Mouse (Mus musculus) MEL (cell line): ENCODE results near the gene Cbs.

ENCODE experiments used
- BHLHE40 ChIP-seq: IDR thresholded peaks from 2 replicates; pipeline ENCODE4 v1.6.1; 2012; ENCODE audit warnings: low read depth, mild to moderate bottlenecking, inconsistent platforms, low read length, improper control_type of control experiment, borderline replicate concordance
- CTCF ChIP-seq, 3 experiments: IDR thresholded peaks in 2 of 3; conservative IDR thresholded peaks in 1 of 3; 2 replicates each; pipeline ENCODE4 v1.5.1; 2011 to 2012; ENCODE audit warnings: low read length in 3 of 3, low read depth in 2 of 3, mild to moderate bottlenecking in 2 of 3, improper control_type of control experiment in 1 of 3, inconsistent platforms in 1 of 3, mixed read lengths in 1 of 3, moderate library complexity in 1 of 3; ENCODE audit not compliant: control insufficient read depth in 1 of 3, insufficient read depth in 1 of 3, poor library complexity in 1 of 3, severe bottlenecking in 1 of 3
- GATA1 ChIP-seq: IDR thresholded peaks from 2 replicates; pipeline ENCODE4 v1.6.1; 2011; ENCODE audit warnings: low read depth, low read length, improper control_type of control experiment
- HCFC1 ChIP-seq: IDR thresholded peaks from 2 replicates; pipeline ENCODE4 v1.6.1; 2012; ENCODE audit warnings: low read depth, mild to moderate bottlenecking, inconsistent platforms, low read length, improper control_type of control experiment, moderate library complexity
- MAX ChIP-seq: IDR thresholded peaks from 2 replicates; pipeline ENCODE4 v1.6.1; 2011; ENCODE audit warnings: low read length, improper control_type of control experiment
- MXI1 ChIP-seq: IDR thresholded peaks from 2 replicates; pipeline ENCODE4 v1.6.1; 2011; ENCODE audit warnings: mild to moderate bottlenecking, low read depth, low read length, improper control_type of control experiment
- NELFE ChIP-seq: IDR thresholded peaks from 2 replicates; pipeline ENCODE4 v1.6.1; 2011; ENCODE audit warnings: low read depth, low read length, improper control_type of control experiment
- POLR2A ChIP-seq, 2 experiments: IDR thresholded peaks; 2 replicates each; pipeline ENCODE4 v1.6.1; 2011 to 2012; ENCODE audit warnings: low read length in 2 of 2, mild to moderate bottlenecking in 2 of 2, control low read depth in 1 of 2, improper control_type of control experiment in 1 of 2, low read depth in 1 of 2, moderate library complexity in 1 of 2; ENCODE audit not compliant: control insufficient read depth in 1 of 2, insufficient read depth in 1 of 2, poor library complexity in 1 of 2
- RCOR1 ChIP-seq: IDR thresholded peaks from 2 replicates; pipeline ENCODE4 v1.6.1; 2012; ENCODE audit warnings: low read depth, mild to moderate bottlenecking, inconsistent platforms, low read length, improper control_type of control experiment
- TCF12 ChIP-seq: IDR thresholded peaks from 2 replicates; pipeline ENCODE4 v1.6.1; 2014; ENCODE audit warnings: low read depth, mild to moderate bottlenecking, inconsistent platforms, low read length, improper control_type of control experiment, moderate library complexity
- USF1 ChIP-seq: IDR thresholded peaks from 2 replicates; pipeline ENCODE4 v1.6.1; 2014; ENCODE audit warnings: low read depth, mild to moderate bottlenecking, inconsistent platforms, low read length, improper control_type of control experiment, moderate library complexity
- ZKSCAN1 ChIP-seq: IDR thresholded peaks from 2 replicates; pipeline ENCODE4 v1.6.1; 2012; ENCODE audit warnings: low read depth, mild to moderate bottlenecking, inconsistent platforms, low read length, improper control_type of control experiment, moderate library complexity
- ZNF384 ChIP-seq: IDR thresholded peaks from 2 replicates; pipeline ENCODE4 v1.6.1; 2012; ENCODE audit warnings: low read depth, mild to moderate bottlenecking, inconsistent platforms, low read length, improper control_type of control experiment

DNA sequence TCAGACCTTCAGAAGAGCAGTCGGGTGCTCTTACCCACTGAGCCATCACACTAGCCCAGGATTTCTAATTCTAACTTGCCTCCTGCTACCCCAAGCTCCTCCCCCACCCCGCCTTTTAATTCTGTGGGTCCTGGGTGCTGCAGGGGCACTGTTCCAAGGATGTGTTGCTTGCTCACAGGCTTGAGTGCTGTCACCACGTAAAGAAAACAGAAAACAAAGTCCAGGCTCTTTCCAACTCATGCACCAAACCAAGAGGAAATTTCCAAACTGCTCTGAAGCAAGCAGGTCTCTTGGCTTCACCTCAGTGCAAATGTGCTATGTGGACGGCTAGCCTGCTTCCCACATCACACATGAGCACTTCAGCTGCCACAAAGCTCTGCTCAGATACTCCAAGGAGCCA is 18.3 kb upstream of the Cbs start:
- TF ChIP-seq POLR2A (IDR thresholded peaks at IDR 0.05; ENCODE audit: control insufficient read depth in 1 of 2, insufficient read depth in 1 of 2, low read depth in 1 of 2, low read length in 2 of 2, poor library complexity in 1 of 2) = no peak
- no peak for TF ChIP-seq CTCF (IDR thresholded peaks at IDR 0.05 in 2 of 3, conservative IDR thresholded peaks at IDR 0.05 in 1 of 3; ENCODE audit: control insufficient read depth in 1 of 3, insufficient read depth in 1 of 3, low read depth in 2 of 3, low read length in 3 of 3, poor library complexity in 1 of 3, severe bottlenecking in 1 of 3)
- TF ChIP-seq MAX = no peak
- TF ChIP-seq MXI1 = no peak
- no peak for TF ChIP-seq GATA1
- no peak for TF ChIP-seq TCF12
- TF ChIP-seq RCOR1 = no peak
- TF ChIP-seq HCFC1 = no peak
- TF ChIP-seq NELFE = no peak
- no peak for TF ChIP-seq BHLHE40
- TF ChIP-seq ZKSCAN1 = no peak
- TF ChIP-seq USF1 = no peak
- no peak for TF ChIP-seq ZNF384
